ENCODE assay signal across 21 mouse cellular contexts in genomic region chr8:124348087-124348486, GRCm38 (mm10).
DNase-seq lines count a peak whose midpoint lies in the region; ATAC-seq and TF ChIP-seq lines count a peak whose summit lies in the region.
"Had no signal": no experiment of that assay in that cellular context is flagged by ENCODE, and none has a peak within 500 bp of the region (broad histone marks: within the 10 kb centered on the region; RNA-seq: fewer than 3 reads in every experiment).

No protein-coding gene starts in this region.

- H3K9ac ChIP-seq in hindbrain, embryonic 15.5 days, result no peak overlapping the region
- no peak overlapping the region for H3K9ac ChIP-seq in hindbrain, embryonic 16.5 days (ENCODE audit: low read depth, low read length)
- H3K9ac ChIP-seq in midbrain, embryonic 14.5 days (replicated peaks; ENCODE audit: low read length), result no peak overlapping the region
- no peak overlapping the region for H3K9ac ChIP-seq in kidney, postnatal 0 days (ENCODE audit: low read depth, low read length)
- no peak overlapping the region for H3K9ac ChIP-seq in neural tube, embryonic 15.5 days (replicated peaks)
- H3K9ac ChIP-seq: liver, postnatal 0 days; midbrain, embryonic 13.5 days had no signal

- H3K27ac ChIP-seq in hindbrain, embryonic 15.5 days (replicated peaks), result no peak overlapping the region
- no peak overlapping the region for H3K27ac ChIP-seq in hindbrain, embryonic 16.5 days (ENCODE audit: low read depth, low read length)
- 0 out of 2 replicates have a peak overlapping the region, but pooled peaks have one; percentile 18 for H3K27ac ChIP-seq in midbrain, embryonic 10.5 days (replicated peaks)
- H3K27ac ChIP-seq in midbrain, embryonic 14.5 days (replicated peaks; ENCODE audit: low read depth, low read length), result no peak overlapping the region
- H3K27ac ChIP-seq in kidney, postnatal 0 days, result peak overlapping the region; percentile 31; the same call in 1 of the 2 replicates
- H3K27ac ChIP-seq in neural tube, embryonic 15.5 days (replicated peaks), result no peak overlapping the region
- H3K27ac ChIP-seq: gastrocnemius, adult 2 months; heart, embryonic 10.5 days; midbrain, embryonic 13.5 days had no signal

- no peaks in the 10 kb centered on the region for H3K27me3 ChIP-seq in hindbrain, embryonic 15.5 days
- H3K27me3 ChIP-seq in hindbrain, embryonic 16.5 days (replicated peaks; ENCODE audit: control insufficient read depth, insufficient read depth, low read length), result no peaks in the 10 kb centered on the region
- H3K27me3 ChIP-seq in midbrain, embryonic 10.5 days (ENCODE audit: low read depth, poor library complexity, severe bottlenecking), result no peaks in the 10 kb centered on the region
- no peaks in the 10 kb centered on the region for H3K27me3 ChIP-seq in midbrain, embryonic 14.5 days (ENCODE audit: control insufficient read depth, insufficient read depth, low read length)
- H3K27me3 ChIP-seq in kidney, postnatal 0 days (ENCODE audit: insufficient read depth, low read length), result no peaks in the 10 kb centered on the region
- no peaks in the 10 kb centered on the region; the same call in 1 of the 2 replicates for H3K27me3 ChIP-seq in neural tube, embryonic 15.5 days (replicated peaks)
- H3K27me3 ChIP-seq: midbrain, embryonic 13.5 days; Patski had no signal

- H3K9me3 ChIP-seq in hindbrain, embryonic 15.5 days, result no peaks in the 10 kb centered on the region
- H3K9me3 ChIP-seq in hindbrain, embryonic 16.5 days (ENCODE audit: control insufficient read depth, low read length), result no peaks in the 10 kb centered on the region
- no peaks in the 10 kb centered on the region for H3K9me3 ChIP-seq in midbrain, embryonic 10.5 days (replicated peaks)
- H3K9me3 ChIP-seq in midbrain, embryonic 14.5 days (ENCODE audit: control insufficient read depth, low read length), result no peaks in the 10 kb centered on the region
- H3K9me3 ChIP-seq in kidney, postnatal 0 days (replicated peaks; ENCODE audit: low read length), result no peaks in the 10 kb centered on the region
- H3K9me3 ChIP-seq in neural tube, embryonic 15.5 days (replicated peaks), result no peaks in the 10 kb centered on the region
- H3K9me3 ChIP-seq: heart, embryonic 10.5 days; midbrain, embryonic 13.5 days had no signal

- H3K4me2 ChIP-seq in hindbrain, embryonic 15.5 days, result no peak overlapping the region
- H3K4me2 ChIP-seq in hindbrain, embryonic 16.5 days (ENCODE audit: low read length), result no peak overlapping the region
- H3K4me2 ChIP-seq in midbrain, embryonic 14.5 days (ENCODE audit: low read length), result no peak overlapping the region
- H3K4me2 ChIP-seq in kidney, postnatal 0 days (ENCODE audit: low read length), result no peak overlapping the region
- H3K4me2 ChIP-seq in neural tube, embryonic 15.5 days, result no peak overlapping the region
- H3K4me2 ChIP-seq: midbrain, embryonic 13.5 days had no signal

- peaks cover 10% of the 10 kb centered on the region for H3K36me3 ChIP-seq in hindbrain, embryonic 15.5 days
- peaks cover 7% of the 10 kb centered on the region; the same call in 1 of the 2 replicates for H3K36me3 ChIP-seq in hindbrain, embryonic 16.5 days (ENCODE audit: control insufficient read depth, insufficient read depth, low read length)
- peaks cover 25% of the 10 kb centered on the region for H3K36me3 ChIP-seq in midbrain, embryonic 10.5 days
- H3K36me3 ChIP-seq in midbrain, embryonic 14.5 days (ENCODE audit: control insufficient read depth, insufficient read depth, low read length), result peaks cover 30% of the 10 kb centered on the region
- 0 out of 2 replicates have a peak, but pooled peaks cover 20% of the 10 kb centered on the region for H3K36me3 ChIP-seq in kidney, postnatal 0 days (ENCODE audit: insufficient read depth, low read length)
- peaks cover 25% of the 10 kb centered on the region for H3K36me3 ChIP-seq in neural tube, embryonic 15.5 days

- DNase-seq in midbrain, embryonic 10.5 days (ENCODE audit: low spot score), result no peak
- DNase-seq in midbrain, embryonic 14.5 days, result no peak
- DNase-seq in kidney, postnatal 0 days (ENCODE audit: low spot score), result no peak
- DNase-seq in cerebellum, postnatal 25 days, result no peak
- DNase-seq: adrenal gland, postnatal 10 days; cerebellum, adult 11 months; cerebellum, postnatal 10 days; embryo, embryonic 11 days; heart, postnatal 4 days; liver, postnatal 0 days; lung, postnatal 10 days; right cerebral cortex, postnatal 4 days; thymus, adult 2 months had no signal

- no peak overlapping the region for H3K4me3 ChIP-seq in hindbrain, embryonic 15.5 days
- H3K4me3 ChIP-seq in hindbrain, embryonic 16.5 days (ENCODE audit: low read length), result no peak overlapping the region
- H3K4me3 ChIP-seq in midbrain, embryonic 10.5 days, result no peak overlapping the region
- H3K4me3 ChIP-seq in midbrain, embryonic 14.5 days (replicated peaks; ENCODE audit: low read depth, low read length), result no peak overlapping the region
- no peak overlapping the region for H3K4me3 ChIP-seq in kidney, postnatal 0 days (replicated peaks; ENCODE audit: low read depth, low read length)
- H3K4me3 ChIP-seq in neural tube, embryonic 15.5 days (replicated peaks), result no peak overlapping the region
- H3K4me3 ChIP-seq: gastrocnemius, adult 2 months; heart, embryonic 10.5 days; midbrain, embryonic 13.5 days had no signal

- ATAC-seq in hindbrain, embryonic 15.5 days (ENCODE audit: low FRiP score, low read depth), result peak; percentile 12; the same call in 1 of the 2 replicates
- no peak for ATAC-seq in hindbrain, embryonic 16.5 days
- ATAC-seq in midbrain, embryonic 14.5 days (ENCODE audit: low FRiP score, low TSS enrichment), result no peak
- ATAC-seq in kidney, postnatal 0 days (replicated peaks; ENCODE audit: low FRiP score, low read depth), result no peak
- 0 out of 2 replicates have a peak, but pooled peaks have one; percentile 33 for ATAC-seq in neural tube, embryonic 15.5 days (ENCODE audit: low FRiP score)
- ATAC-seq: intestine, embryonic 16.5 days; liver, postnatal 0 days; midbrain, embryonic 13.5 days had no signal

- 61% methylated on average over 1 of the region's 1 CpGs for WGBS in hindbrain, embryonic 15.5 days
- WGBS in hindbrain, embryonic 16.5 days, result 43% methylated on average over 1 of the region's 1 CpGs
- WGBS in midbrain, embryonic 10.5 days, result 69% methylated on average over 1 of the region's 1 CpGs
- 36% methylated on average over 1 of the region's 1 CpGs for WGBS in midbrain, embryonic 14.5 days
- WGBS in kidney, postnatal 0 days, result 37% methylated on average over 1 of the region's 1 CpGs
- WGBS in neural tube, embryonic 15.5 days, result 63% methylated on average over 1 of the region's 1 CpGs

- peaks cover 5% of the 10 kb centered on the region for H3K4me1 ChIP-seq in hindbrain, embryonic 15.5 days (replicated peaks)
- no peaks in the 10 kb centered on the region for H3K4me1 ChIP-seq in hindbrain, embryonic 16.5 days (ENCODE audit: control insufficient read depth, insufficient read depth, low read depth, low read length)
- no peaks in the 10 kb centered on the region for H3K4me1 ChIP-seq in midbrain, embryonic 10.5 days
- no peaks in the 10 kb centered on the region for H3K4me1 ChIP-seq in midbrain, embryonic 14.5 days (ENCODE audit: control insufficient read depth, insufficient read depth, low read length)
- H3K4me1 ChIP-seq in kidney, postnatal 0 days (replicated peaks; ENCODE audit: insufficient read depth, low read length), result 0 out of 2 replicates have a peak, but pooled peaks cover 10% of the 10 kb centered on the region
- H3K4me1 ChIP-seq in neural tube, embryonic 15.5 days, result peaks cover 5% of the 10 kb centered on the region; the same call in 1 of the 2 replicates

- no peak for TF ChIP-seq CTCF in kidney, postnatal 0 days (IDR thresholded peaks at IDR 0.05; ENCODE audit: low read depth)

Comparison
In these comparisons a context has a peak if more than half of its experiments do, and no peak if none do; other contexts are left out.
1. ATAC-seq: peak in hindbrain, embryonic 15.5 days (single experiment) and neural tube, embryonic 15.5 days (single experiment); none in hindbrain, embryonic 16.5 days (single experiment), midbrain, embryonic 14.5 days (single experiment) and kidney, postnatal 0 days (single experiment).
2. H3K27ac ChIP-seq: peak in midbrain, embryonic 10.5 days (single experiment) and kidney, postnatal 0 days (single experiment); none in hindbrain, embryonic 15.5 days (single experiment), hindbrain, embryonic 16.5 days (single experiment), midbrain, embryonic 14.5 days (single experiment) and neural tube, embryonic 15.5 days (single experiment).